Mouse (Mus musculus) embryo, embryonic 10.5 days (tissue): ENCODE measurements around the gene Fbxw2.
"Not testable (repeated sequence)": the region's sequence is repeated elsewhere in the genome, so short reads cannot be mapped to it uniquely, and the experiment has no call there.

ENCODE experiments used
- DNase-seq: peaks from one replicate; pipeline ENCODE4 v3.0.0-alpha.2; 2015; ENCODE audit warnings: low spot score

Gene Fbxw2

DNA sequence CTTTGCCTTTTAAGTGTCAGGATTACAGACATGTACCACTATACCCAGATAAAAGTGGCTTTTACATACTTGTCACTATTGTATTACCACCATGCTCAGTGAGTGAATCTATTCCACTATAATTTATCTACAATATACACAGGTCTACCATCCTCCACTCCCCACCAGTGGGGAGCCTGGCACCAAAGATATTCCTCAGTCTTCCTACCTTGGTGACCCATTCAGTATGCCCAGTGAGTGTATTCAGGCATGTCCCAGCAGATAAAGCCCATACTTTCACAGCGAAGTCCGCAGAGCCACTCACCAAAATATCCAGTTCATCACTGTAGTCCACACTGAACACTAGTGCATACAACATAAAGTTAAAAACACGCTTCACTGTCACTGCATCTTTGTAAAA is 15.3 kb downstream of the Fbxw2 start:
- no peak for DNase-seq

DNA sequence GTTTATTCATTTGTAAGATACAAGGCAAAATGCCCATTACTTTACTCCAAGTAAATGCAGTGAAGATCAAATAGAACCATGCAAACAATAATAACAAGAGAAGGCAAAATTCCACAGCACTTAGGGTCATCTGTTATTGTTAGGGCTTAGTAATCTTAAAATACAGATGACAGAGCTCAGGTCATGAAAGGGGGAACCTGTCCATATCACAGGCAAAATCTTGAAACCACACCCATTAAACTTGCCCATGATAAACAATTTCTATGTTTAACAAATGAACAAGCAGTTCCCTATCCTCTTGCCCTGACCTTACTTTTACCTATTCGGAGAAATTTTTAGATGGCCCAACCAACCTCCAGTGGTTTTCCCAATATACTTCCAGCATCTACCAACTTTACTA is 16.5 kb downstream of the Fbxw2 start:
- no peak for DNase-seq

DNA sequence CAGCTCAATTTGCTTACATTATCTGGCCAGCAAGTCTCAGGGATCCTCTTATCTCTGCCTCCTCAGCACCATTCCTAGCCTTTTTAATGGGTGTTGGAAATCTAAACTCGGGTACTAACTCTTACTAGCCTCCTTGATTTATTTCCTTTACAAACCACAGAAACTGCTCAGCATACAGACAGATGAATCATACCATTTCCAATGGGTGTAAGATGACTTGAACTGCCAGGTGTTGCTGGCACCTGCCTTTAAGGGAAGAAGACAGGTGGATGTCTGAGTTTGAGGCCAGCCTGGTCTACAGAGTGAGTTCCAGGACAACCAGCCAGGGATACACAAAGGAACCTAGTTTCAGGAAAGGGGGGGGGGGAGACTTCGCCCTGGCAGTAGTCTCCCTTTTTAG is 18.1 kb downstream of the Fbxw2 start:
- DNase-seq: no peak

DNA sequence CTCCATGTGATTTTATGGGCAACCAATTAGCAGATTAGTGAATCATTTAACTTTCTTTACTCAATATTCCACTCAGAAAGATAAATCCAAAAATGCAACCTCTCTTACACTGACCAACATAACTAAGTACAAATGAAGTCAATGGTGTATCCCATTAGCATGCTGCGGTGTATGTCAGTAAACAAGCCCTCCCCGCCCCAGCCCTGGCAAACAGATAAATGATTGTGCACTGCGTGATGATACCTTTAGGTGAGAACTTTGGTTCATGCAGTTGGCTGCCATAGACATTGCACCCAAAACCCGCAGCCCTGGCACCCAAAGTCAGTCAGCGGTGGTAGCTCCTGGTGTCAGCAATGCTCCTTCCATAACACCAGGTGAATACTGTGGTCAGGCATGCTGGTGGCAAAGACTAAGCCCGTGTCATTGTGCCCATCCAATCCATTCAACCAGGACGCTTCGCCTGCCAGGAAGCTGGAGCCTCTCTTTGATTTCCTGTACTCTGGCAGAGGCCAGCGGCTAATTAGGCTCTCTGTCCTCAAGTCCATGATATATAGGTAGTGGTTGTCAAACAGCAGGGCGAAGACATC is 20.7 kb downstream of the Fbxw2 start:
- no peak for DNase-seq

DNA sequence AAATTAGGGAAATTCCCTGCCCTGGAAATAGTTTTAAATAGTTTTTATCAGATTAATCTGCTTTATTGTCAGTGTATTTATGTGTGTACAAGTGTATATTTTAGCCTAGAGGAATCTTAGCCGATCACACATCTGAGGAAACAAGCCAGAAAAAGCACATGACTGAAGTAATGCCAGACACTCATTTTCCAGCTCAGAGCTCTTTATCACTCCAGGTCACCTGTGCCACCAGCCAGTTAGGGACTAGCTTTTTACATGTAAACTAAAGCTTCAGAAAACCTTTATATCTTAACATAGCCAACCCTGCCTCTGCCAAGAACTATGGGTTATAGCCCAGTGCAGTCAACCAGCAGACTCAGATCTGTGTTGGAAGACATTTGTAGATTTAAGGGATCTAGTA is 21.3 kb downstream of the Fbxw2 start:
- no peak for DNase-seq

DNA sequence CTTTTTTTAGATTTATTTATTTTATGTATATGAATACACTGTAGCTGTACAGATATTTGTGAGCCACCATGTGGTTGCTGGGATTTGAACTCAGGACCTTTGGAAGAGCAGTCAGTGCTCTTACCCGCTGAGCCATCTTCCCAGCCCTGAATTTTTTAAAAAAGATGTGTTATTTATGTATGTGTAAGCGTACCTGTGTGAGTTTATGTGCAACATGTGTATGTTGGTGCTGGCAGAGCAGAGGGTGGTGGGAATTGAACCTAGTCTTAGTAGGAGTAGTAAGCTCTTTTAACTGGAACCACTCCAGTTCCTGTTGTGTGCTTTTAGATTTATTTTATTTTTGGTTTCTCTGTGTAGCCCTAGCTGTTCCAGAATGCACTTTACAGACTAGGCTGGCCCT is 21.9 kb downstream of the Fbxw2 start:
- DNase-seq: no peak

DNA sequence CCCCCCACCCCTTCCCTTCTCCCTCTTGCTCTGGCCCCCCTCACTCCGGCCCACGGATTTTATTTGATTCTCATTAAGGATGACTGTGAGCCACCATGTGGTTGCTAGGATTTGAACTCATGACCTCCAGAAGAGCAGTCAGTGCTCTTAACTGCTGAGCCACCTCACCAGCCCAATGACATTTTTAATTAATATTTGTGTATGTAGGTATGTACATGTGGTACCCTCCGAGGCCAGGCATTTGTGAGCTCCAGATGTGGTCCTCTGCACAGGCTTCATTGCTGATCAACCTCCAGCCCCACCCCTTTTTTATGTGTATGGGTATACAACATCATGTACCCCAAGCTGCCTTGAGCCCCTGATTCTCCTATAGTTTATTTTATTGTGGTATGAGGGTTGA is 22.4 kb downstream of the Fbxw2 start:
- DNase-seq: no peak

DNA sequence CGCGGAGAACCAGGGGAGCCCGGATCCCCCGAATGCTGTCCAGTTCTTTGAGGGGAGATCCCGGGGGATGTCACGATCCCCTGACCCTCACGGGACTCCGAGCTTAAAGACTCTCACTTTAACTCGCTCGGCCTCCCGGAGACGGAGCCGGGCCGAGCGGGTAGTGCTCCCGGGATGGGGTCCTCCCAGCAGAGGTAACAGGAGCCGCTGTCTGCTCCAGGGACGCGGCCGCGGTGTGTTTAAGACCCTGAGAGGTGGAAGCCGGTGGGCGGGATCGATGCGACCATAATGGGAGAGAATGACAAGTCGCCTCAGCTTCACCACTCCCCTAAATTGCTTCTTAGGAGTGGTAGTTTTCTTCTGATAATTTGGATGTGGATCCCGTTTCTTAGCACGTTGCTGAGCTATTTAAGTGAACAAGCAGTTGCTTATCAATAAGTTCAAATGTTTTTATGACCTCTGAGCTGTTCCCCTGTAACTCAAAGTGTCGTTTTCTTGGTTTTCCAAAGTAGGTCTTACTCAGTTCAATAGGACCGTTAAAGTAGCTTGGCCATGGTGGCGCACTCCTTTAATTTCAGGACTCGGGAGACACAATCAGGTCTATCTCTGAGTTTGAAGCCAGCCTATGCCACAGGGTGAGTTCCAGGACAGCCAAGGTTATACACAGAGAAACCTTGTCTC is 23.4 kb downstream of the Fbxw2 start:
- peak; percentile 41 for DNase-seq

DNA sequence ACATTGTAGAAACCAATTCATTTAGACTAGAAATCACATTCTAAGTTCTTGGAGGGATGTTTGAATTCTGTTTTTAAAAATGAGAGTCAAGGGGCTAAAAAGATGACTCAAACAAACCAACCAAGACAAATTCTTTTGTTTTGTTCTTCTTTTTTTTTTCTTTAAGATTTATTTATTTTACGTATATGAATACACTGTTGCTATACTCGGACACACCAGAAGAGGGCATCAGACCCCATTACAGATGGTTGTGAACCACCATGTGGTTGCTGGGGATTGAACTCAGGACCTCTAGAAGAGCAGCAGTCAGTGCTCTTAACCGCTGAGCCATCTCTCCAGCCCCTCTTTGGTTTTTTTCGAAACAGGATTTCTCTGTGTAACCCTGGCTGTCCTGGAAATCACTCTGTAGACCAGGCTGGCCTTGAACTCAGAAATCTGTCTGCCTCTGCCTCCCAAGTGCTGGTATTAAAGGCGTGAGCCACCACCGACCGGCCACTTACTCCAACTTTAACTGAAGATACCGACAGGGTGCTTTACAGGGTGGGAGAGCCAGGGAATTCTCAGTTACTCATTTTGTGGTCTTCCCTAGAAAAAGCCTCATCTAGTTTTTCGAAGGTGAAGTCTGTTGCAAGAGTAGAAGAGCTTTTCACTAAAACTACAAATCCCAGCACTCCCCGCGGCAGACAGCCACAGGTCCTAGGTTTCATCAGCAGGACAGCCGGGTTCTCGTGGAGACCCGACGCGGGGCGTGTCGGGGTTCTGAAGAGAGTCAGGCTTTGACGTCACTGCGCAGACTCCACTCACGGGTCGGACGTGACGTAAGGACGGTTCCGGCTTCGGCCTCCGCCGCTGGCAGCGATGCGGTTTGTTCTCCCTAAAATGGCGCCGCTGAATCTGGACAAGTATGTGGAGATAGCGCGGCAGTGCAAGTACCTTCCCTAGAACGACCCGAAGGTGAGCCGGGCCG is 24.3 kb downstream of the Fbxw2 start:
- peak; percentile 100 for DNase-seq

DNA sequence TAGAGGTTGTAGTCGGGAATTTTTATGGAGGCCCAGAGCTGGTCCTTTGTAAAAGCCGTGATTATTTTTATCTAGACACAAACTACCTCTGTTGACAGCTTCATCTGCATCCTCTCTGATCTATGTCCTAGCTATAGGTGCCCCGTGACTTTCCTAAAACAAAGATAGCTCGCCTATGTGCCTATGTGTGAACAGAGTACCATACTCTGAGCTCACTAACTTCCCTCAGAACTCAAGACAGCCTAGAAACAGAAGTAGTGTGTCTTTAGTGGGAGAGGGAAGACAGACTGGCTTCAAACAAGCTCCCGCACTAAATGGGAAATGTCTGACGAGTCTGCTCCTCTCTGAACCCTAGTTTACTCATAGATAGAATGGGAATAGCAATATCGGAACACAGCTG is 25.7 kb downstream of the Fbxw2 start:
- no peak for DNase-seq

DNA sequence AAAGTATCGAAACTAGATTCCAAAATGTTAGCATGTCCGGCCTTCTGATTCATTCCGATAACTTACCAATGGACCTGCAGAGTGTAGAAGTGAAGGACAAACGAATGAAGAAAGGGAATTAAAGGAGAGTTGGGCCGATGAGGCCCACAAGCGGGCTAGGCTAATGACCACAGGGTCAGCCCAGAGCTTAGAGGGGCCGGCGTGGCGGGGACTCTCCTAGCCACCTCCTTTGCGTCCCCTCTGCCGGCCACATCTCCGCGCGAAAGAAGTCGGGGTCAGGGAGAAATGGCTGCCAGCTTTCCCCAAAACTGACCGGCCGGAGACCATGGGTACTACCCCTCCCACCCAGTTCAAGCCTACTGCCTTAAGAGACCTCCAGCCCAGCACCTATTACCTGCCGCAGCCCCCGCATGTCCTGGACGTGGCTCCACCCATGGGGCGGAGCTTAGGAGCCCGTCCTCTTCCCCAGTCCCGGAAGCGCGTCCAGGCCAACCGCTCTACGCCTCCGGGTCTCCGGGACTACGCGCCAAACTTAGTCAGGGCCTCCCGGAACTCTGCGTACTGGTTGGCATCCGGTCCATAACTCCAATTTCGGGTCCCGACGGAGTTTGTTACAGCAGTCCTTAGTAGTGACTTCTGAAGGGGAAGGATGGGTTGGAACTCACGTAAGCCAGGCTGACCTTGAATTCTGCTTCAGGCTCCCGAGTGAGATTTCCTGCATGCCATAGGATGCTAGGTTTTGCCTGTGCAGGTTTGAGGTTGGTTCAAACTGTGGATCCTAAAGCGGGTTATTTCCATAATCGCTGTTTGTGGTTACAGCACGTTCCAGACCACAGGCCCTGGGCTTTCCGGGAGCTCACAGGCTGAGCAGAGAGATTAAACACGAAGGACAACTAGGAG is 26.5 kb downstream of the Fbxw2 start, which contains the start of gene Rabepk:
Gene Rabepk (minus strand): TSS at position 556 of the 900 bp plus-strand sequence.
- peak; percentile 93 for DNase-seq

DNA sequence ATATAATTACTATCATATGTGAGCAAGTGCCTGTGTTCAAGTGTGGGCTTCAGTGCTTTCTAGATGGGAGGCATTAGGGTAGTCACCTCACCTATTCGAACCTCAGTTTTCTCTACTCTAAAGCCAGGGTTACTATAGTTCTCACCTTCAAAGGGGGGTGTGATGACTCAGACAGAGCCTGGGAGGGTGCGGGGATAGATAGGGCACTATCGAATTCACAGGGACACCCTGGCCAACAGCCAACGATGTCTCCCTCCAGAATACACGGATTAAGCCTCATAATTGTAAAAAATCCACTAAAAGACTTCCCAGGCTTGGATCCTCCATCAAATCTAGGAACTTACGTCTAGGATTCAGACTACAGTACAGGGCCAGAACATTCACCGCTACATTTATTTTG is 30.7 kb downstream of the Fbxw2 start:
- no peak for DNase-seq

DNA sequence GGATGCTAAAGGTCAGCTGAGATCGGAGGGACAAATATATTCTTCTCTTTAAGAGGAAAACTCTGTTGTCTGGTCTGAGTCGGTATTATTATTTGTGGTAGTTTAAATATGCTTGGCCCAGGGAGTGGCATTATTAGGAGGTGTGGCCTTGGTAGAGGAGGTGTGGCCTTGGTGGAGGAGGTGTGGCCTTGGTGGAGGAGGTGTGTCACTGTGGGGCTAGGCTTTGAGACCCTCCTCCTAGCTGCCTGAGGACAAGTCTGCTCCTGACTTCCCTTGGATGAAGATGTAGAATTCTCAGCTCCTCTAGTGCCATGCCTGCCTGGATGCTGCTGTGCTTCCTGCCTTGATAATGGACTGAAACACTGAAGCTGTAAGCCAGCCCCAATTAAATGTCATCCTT is 31.6 kb downstream of the Fbxw2 start:
- DNase-seq: no peak

DNA sequence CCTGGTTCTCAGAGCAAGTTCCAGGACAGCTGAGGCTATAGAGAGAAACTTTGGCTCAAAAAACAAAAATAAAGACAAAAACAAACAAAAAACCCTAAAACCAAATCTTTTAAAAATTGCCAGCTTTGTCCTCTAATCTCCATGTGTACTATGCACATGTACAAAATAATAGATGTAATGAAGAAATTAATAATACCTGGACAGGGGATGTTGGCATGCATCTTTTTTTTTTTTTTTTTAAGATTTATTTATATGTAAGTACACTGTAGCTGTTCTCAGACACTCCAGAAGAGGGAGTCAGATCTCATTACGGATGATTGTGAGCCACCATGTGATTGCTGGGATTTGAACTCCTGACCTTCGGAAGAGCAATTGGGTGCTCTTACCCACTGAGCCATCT is 33.6 kb downstream of the Fbxw2 start:
- DNase-seq: not testable (repeated sequence)

DNA sequence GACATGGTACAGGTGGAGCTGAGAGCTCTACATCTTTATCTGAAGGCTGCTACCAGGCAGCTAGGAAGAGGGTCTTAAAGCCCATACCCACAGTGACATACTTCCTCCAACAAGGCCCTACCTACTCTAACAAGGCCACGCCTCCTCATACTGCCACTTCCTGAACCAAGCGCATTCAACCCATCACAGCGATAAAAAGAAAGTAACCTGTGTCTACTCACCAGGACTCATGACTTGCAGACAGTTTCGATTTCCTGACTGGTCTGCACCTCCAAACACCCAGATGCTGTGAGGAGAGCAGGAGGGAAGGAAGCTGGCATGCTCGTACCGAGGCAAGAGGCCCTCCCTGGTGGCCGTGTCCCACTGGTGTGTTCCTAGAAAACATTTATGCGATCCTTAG is 35.8 kb downstream of the Fbxw2 start:
- no peak for DNase-seq

DNA sequence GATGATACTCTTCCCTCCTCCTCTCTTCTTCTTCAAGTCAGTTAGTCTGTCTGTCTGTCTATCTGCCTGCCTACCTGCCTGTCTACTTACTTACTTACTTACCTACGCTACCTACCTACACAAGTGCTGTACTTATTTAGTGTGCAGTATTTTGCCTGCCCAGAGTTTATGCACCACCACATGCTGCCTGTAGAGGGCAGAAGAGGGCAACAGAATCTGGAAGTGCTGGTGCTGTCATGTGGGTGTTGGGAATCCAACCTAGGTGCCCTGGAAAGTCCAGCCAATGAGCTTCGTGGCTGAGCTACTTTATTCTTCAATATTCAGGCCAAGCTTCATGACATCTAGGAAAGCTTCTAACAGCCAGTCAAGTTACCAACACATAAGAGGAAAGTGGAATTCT is 42.0 kb downstream of the Fbxw2 start:
- peak; percentile 62 for DNase-seq

DNA sequence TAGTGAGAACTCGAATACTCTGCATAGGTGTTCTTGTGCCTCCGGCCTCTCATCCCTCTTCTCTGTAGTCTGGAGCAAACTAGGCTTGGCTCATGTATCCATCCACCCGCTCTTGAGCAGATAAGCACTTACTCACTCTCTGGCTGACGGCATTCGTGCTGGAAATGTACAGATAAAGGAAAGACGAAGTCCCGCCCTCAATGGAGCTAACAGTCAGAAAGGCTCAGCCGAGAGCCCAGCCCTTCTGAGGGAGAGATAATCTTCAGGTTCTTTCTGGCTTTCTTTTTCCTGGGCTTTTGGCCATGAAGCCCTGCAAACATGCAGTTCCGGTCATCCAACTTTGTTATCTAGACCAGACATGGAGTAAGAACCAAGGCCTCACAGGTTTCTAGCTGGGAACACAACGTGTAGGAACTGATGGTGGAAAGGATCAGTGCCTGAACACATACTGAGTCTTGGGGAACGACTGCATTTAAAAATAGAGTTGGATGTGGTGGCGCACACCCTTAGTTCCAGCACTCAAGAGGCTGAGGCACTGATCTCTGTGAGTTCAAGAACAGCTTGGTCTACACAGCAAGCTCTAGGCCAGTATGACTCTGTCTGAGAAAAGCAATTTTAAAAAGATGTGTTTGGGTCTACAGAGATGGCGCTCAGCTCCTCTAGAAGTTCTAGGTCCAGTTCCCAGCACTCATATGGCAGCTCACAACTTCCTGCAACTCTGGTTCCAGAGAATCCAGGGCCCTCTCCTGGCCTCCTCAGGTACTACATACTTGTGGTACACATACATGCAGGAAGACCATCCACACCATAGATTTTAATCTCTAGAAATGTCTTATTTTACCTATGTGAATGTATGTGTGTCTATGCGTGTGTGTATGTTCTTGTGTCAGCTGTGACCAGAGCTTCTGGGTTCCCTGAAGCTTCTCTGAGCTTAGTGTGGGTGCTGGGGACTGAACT is 42.8 kb downstream of the Fbxw2 start:
- no peak for DNase-seq

DNA sequence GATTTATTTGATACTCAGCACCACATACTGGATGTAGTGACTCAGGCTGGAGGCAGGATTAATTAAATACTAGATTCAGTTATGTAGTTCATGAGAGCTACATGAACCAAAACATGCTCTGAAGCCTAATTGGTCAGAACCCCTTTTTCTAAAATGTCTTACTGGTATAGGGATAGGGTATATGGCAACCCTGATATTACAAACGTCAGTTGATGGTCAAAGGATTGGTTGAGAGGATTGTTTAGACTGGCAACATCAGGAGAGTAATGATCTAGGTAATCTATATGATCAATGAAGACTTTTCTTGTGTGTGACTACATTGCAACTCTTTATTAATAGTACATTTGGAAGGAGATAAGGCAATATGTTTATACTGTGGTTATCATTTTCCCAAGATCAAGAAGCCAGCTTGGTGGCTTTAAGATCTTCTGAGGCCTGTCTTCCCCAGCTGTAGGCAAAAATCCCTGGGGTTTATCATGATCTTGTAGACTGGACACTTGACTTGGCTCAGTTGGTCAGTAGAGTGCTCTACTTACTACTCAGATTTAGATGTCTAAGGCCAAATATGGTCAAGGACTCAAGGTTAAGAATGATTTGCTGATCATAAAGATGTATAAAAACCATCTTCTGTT is 48.8 kb downstream of the Fbxw2 start:
- DNase-seq: no peak

DNA sequence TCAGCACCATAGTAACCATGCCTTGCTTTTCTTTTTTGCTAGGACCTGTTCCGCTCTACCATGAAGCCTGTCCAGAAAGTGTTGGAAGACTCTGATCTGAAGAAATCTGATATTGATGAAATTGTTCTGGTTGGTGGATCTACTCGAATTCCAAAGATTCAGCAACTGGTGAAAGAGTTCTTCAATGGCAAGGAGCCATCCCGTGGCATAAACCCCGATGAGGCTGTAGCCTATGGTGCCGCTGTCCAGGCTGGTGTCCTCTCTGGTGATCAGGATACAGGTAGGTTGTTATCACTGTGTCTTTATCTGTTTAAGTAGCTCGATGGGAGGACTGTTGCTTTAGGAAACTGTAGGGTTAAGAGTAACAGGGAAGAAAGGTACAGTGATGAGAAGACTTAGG is 51.6 kb downstream of the Fbxw2 start:
- no peak for DNase-seq

DNA sequence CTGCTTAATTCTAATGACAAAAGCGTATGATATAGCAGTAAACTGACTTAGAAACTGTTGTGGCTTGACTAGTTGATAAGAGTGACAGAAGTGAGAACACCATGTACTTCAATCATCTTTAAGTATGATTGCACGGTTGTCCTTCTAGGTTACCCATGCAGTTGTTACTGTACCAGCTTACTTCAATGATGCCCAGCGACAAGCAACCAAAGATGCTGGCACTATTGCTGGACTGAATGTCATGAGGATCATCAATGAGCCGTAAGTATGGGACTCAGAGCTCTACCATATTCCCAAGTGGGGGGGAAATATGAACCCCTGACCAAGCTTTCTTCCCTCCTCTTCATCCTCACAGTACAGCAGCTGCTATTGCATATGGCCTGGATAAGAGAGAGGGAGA is 52.4 kb downstream of the Fbxw2 start:
- no peak for DNase-seq
